Mouse (Mus musculus) forebrain, embryonic 13.5 days (tissue): ENCODE data around the gene Ddb1. TPM values are rescaled to one million over a fixed set of nuclear protein-coding genes. Genes with fewer than 3 reads are reported as not detected.

ENCODE experiments used
- ATAC-seq: fragments of 200-750 bp; cut with Nextera tagmentation; 2 replicates; pipeline ENCODE4 v1.8.0; 2017
- H3K27ac ChIP-seq: fragments of 300-500 bp; sonication (generic); 2 replicates; pipeline ENCODE4 v1.5.1; 2015; ENCODE audit warnings: inconsistent platforms, mild to moderate bottlenecking, moderate library complexity
- H3K27me3 ChIP-seq: fragments of 300-500 bp; sonication (generic); 2 replicates; pipeline ENCODE4 v1.6.1; 2015; ENCODE audit warnings: mild to moderate bottlenecking, inconsistent platforms
- H3K36me3 ChIP-seq: fragments of 300-500 bp; sonication (generic); 2 replicates; pipeline ENCODE4 v1.6.1; 2015; ENCODE audit warnings: mild to moderate bottlenecking, inconsistent platforms; ENCODE audit not compliant: poor library complexity, severe bottlenecking
- H3K4me1 ChIP-seq: fragments of 300-500 bp; sonication (generic); 2 replicates; pipeline ENCODE4 v1.6.1; 2015; ENCODE audit warnings: inconsistent platforms
- H3K4me2 ChIP-seq: fragments of 300-500 bp; sonication (generic); 2 replicates; pipeline ENCODE4 v1.6.1; 2015; ENCODE audit warnings: inconsistent platforms, mild to moderate bottlenecking, moderate library complexity
- H3K4me3 ChIP-seq: fragments of 300-500 bp; sonication (generic); 2 replicates; pipeline ENCODE4 v1.5.1; 2015; ENCODE audit warnings: mild to moderate bottlenecking, inconsistent platforms
- H3K9ac ChIP-seq: fragments of 300-500 bp; sonication (generic); 2 replicates; pipeline ENCODE4 v1.6.1; 2015; ENCODE audit warnings: mild to moderate bottlenecking, inconsistent platforms
- H3K9me3 ChIP-seq: fragments of 300-500 bp; sonication (generic); replicated peaks from 2 replicates; pipeline ENCODE4 v1.6.1; 2016; ENCODE audit warnings: inconsistent platforms
- WGBS: fragments of 180-500 bp; shearing (Covaris S2); methylation state at CpG from one replicate; pipeline ENCODE4 v1.1.7; 2015; 5-methylcytosine and 5-hydroxymethylcytosine counted together
- polyA plus RNA-seq: library from polyadenylated mRNA; unstranded; fragments of >200 nt; fragmentation: Nextera tagmentation; extraction: Ambion mirVana; gene quantifications from 2 replicates; pipeline ENCODE4 v1.2.1, GENCODE M21; 2015

Ddb1 gene
- polyA plus RNA-seq, 1 experiment from 2014 or later, result 278 TPM

- no peaks in the 10 kb centered on the region for H3K4me1 ChIP-seq
- no peak overlapping the region for H3K4me2 ChIP-seq
- no peak overlapping the region for H3K27ac ChIP-seq
- H3K27me3 ChIP-seq, result no peaks in the 10 kb centered on the region
- H3K36me3 ChIP-seq, result no peaks in the 10 kb centered on the region
- no peaks in the 10 kb centered on the region for H3K9me3 ChIP-seq
- H3K4me3 ChIP-seq, result no peak overlapping the region
- H3K9ac ChIP-seq, result no peak overlapping the region
- WGBS, result 40% methylated on average over 1 of the region's 1 CpGs
- no peak for ATAC-seq
Observed at GRCm38 (mm10) chr19:10673275-10673674, 68.1 kb downstream of the Ddb1 start.

- no peak for ATAC-seq
- Histone ChIP-seq H3K36me3 (no peaks in the 10 kb centered on the region), H3K27ac (no peak overlapping the region), H3K27me3 (no peaks in the 10 kb centered on the region), H3K4me2 (no peak overlapping the region), H3K4me3 (no peak overlapping the region), H3K9ac (no peak overlapping the region), H3K4me1 (no peaks in the 10 kb centered on the region; the same call in 1 of the 2 replicates), H3K9me3 (no peaks in the 10 kb centered on the region)
- 83% methylated on average over 16 of the region's 16 CpGs for WGBS
Observed at GRCm38 (mm10) chr19:10676656-10677055, 71.5 kb downstream of the Ddb1 start.

- no peak within 1 kb of the TSS for H3K9ac ChIP-seq
- no peaks in the 10 kb centered on the region; the same call in 1 of the 2 replicates for H3K4me1 ChIP-seq
- peak; percentile 75 for ATAC-seq
- WGBS, result 46% methylated on average over 6 of the region's 6 CpGs
- H3K36me3 ChIP-seq, result no peaks in the 10 kb centered on the region
- no peaks in the 10 kb centered on the region for H3K9me3 ChIP-seq
- H3K27me3 ChIP-seq, result no peaks in the 10 kb centered on the region
- H3K4me2 ChIP-seq, result no peak within 1 kb of the TSS
- H3K4me3 ChIP-seq, result no peak within 1 kb of the TSS
- 0 out of 2 replicates have a peak within 1 kb of the TSS, but pooled peaks have one; percentile 7 for H3K27ac ChIP-seq
Observed at GRCm38 (mm10) chr19:10677915-10678771, 73.0 kb downstream of the Ddb1 start, which contains the start of gene Pga5. Pga5 (minus strand) TSS chr19:10678071.

GRCm38 (mm10) chr19:10678772-10679067 lies 73.6 kb downstream of the Ddb1 start:
- ATAC-seq, result peak; percentile 57; the same call in 1 of the 2 replicates
- H3K4me3 ChIP-seq, result no peak overlapping the region
- no peak overlapping the region for H3K4me2 ChIP-seq
- WGBS, result 84% methylated on average over 1 of the region's 1 CpGs
- no peaks in the 10 kb centered on the region for H3K27me3 ChIP-seq
- no peak overlapping the region for H3K9ac ChIP-seq
- H3K9me3 ChIP-seq, result no peaks in the 10 kb centered on the region
- H3K36me3 ChIP-seq, result no peaks in the 10 kb centered on the region
- H3K27ac ChIP-seq, result 0 out of 2 replicates have a peak overlapping the region, but pooled peaks have one; percentile 7
- no peaks in the 10 kb centered on the region; the same call in 1 of the 2 replicates for H3K4me1 ChIP-seq

Other genes with a start within 250 kb of the Ddb1 start
- 4.4 and 5.0 TPM in 2 replicates for gene Syt7, start 216.2 kb upstream of the Ddb1 start, polyA plus RNA-seq
- gene Lrrc10b, start 147.9 kb upstream of the Ddb1 start, polyA plus RNA-seq, result 0.25 and 0.40 TPM in 2 replicates
- 1.5 and 1.9 TPM in 2 replicates for gene Ppp1r32, start 122.4 kb upstream of the Ddb1 start, polyA plus RNA-seq
- gene Cpsf7, start 80.1 kb upstream of the Ddb1 start, polyA plus RNA-seq, result 50.6 and 54.3 TPM in 2 replicates
- 60.6 and 61.2 TPM in 2 replicates for gene Sdhaf2, start 79.2 kb upstream of the Ddb1 start, polyA plus RNA-seq
- gene Tmem216, start 49.1 kb upstream of the Ddb1 start, polyA plus RNA-seq, result 50.8 and 61.6 TPM in 2 replicates
- gene Cyb561a3, start 28.2 kb upstream of the Ddb1 start, polyA plus RNA-seq, result 14.3 and 15.5 TPM in 2 replicates
- 44.7 and 50.4 TPM in 2 replicates for gene Tmem138, start 28.0 kb upstream of the Ddb1 start, polyA plus RNA-seq
- gene Tkfc, start 327 bp downstream of the Ddb1 start, polyA plus RNA-seq, result 19.8 and 24.2 TPM in 2 replicates
- 0.27 and 0.91 TPM in 2 replicates for gene Vwce, start 28.9 kb downstream of the Ddb1 start, polyA plus RNA-seq
- gene Pga5, start 72.7 kb downstream of the Ddb1 start, polyA plus RNA-seq, result not detected in 2 replicates
- gene Vps37c, start 83.4 kb downstream of the Ddb1 start, polyA plus RNA-seq, result 32.1 and 33.3 TPM in 2 replicates
- gene Cd5, start 133.7 kb downstream of the Ddb1 start, polyA plus RNA-seq, result 0.26 TPM in 1 of 2 replicates, not detected in the other
- gene Cd6, start 224.7 kb downstream of the Ddb1 start, polyA plus RNA-seq, result not detected in 2 replicates
- gene Slc15a3, start 234.4 kb downstream of the Ddb1 start, polyA plus RNA-seq, result 0.15 and 0.30 TPM in 2 replicates